Mouse (Mus musculus) midbrain, embryonic 12.5 days (tissue): ENCODE results near the gene Dnah6. TPM values are rescaled to one million over a fixed set of nuclear protein-coding genes. Genes with fewer than 3 reads are reported as not detected.

Source experiments
- ATAC-seq: fragments of 200-750 bp; cut with Nextera tagmentation; 2 replicates; pipeline ENCODE4 v1.8.0; 2017; ENCODE audit warnings: low read depth, moderate TSS enrichment, moderate library complexity; ENCODE audit not compliant: low FRiP score
- H3K27ac ChIP-seq: fragments of 300-500 bp; sonication (generic); replicated peaks from 2 replicates; pipeline ENCODE4 v1.5.1; 2016; ENCODE audit warnings: mild to moderate bottlenecking
- H3K27me3 ChIP-seq: fragments of 300-500 bp; sonication (generic); 2 replicates; pipeline ENCODE4 v1.6.1; 2016; ENCODE audit warnings: mild to moderate bottlenecking
- H3K36me3 ChIP-seq: fragments of 300-500 bp; sonication (generic); 2 replicates; pipeline ENCODE4 v1.6.1; 2016
- H3K4me1 ChIP-seq: fragments of 300-500 bp; sonication (generic); 2 replicates; pipeline ENCODE4 v1.6.1; 2016
- H3K4me2 ChIP-seq: fragments of 300-500 bp; sonication (generic); replicated peaks from 2 replicates; pipeline ENCODE4 v1.6.1; 2016; ENCODE audit warnings: mild to moderate bottlenecking, moderate library complexity
- H3K4me3 ChIP-seq: fragments of 300-500 bp; sonication (generic); 2 replicates; pipeline ENCODE4 v1.5.1; 2016; ENCODE audit warnings: mild to moderate bottlenecking
- H3K9ac ChIP-seq: fragments of 300-500 bp; sonication (generic); replicated peaks from 2 replicates; pipeline ENCODE4 v1.6.1; 2016; ENCODE audit warnings: mild to moderate bottlenecking, moderate library complexity
- H3K9me3 ChIP-seq: fragments of 300-500 bp; sonication (generic); 2 replicates; pipeline ENCODE4 v1.6.1; 2016; ENCODE audit warnings: mild to moderate bottlenecking
- WGBS: fragments of 180-500 bp; shearing (Covaris S2); methylation state at CpG from one replicate; pipeline ENCODE4 v1.1.7; 2016; 5-methylcytosine and 5-hydroxymethylcytosine counted together
- polyA plus RNA-seq: library from polyadenylated mRNA; unstranded; fragments of >200 nt; fragmentation: Nextera tagmentation; extraction: Ambion mirVana; gene quantifications from 2 replicates; pipeline ENCODE4 v1.2.1, GENCODE M21; 2016

Gene Dnah6
- polyA plus RNA-seq, 1 experiment from 2014 or later, result 0.03 TPM

DNA sequence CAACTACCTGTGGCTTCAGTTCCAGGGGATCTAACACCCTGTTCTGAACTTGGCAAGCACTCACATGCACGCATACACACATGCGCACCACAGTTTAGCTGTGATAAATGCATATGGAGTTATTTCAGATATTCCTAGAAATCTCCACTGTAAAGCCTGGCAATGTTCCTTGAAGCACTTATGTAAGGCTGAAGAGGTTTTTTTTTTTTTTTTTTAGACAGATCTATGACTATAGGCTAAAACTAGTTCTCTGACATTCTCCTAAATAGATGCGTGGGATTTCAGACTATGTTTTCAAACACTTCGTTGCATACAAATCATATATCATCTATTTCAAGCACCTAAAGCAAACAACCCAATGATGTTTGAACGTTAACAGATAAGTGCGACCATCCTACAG, 166.6 kb downstream of the Dnah6 start:
- H3K4me3 ChIP-seq, result no peak overlapping the region
- no peak for ATAC-seq
- no peaks in the 10 kb centered on the region for H3K36me3 ChIP-seq
- no peak overlapping the region for H3K4me2 ChIP-seq
- no peaks in the 10 kb centered on the region for H3K4me1 ChIP-seq
- WGBS, result 90% methylated on average over 6 of the region's 6 CpGs
- H3K27ac ChIP-seq, result no peak overlapping the region
- H3K9ac ChIP-seq, result no peak overlapping the region
- no peaks in the 10 kb centered on the region for H3K27me3 ChIP-seq
- H3K9me3 ChIP-seq, result peaks cover 8% of the 10 kb centered on the region; the same call in 1 of the 2 replicates

DNA sequence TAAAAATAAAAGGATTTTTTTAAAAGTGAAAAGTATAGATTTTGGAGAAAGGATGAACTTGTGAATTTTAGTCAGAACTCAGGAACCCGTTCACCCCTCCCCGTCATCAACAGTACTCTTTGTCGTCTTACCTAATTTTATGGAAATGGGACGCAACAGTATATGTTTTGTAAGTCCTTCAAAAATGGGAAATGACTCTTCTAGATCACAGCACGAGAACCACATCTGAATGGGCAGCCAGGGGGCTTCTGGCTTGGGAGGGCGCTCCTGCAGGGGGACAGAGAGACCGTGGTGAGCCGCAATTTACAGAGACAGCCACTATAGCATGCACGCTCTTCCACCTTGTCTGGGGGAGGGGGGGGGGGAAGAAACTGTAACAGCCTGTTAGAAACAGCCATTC, 167.9 kb downstream of the Dnah6 start:
- H3K36me3 ChIP-seq, result no peaks in the 10 kb centered on the region
- peaks cover 8% of the 10 kb centered on the region; the same call in 1 of the 2 replicates for H3K9me3 ChIP-seq
- WGBS, result 94% methylated on average over 9 of the region's 9 CpGs
- no peaks in the 10 kb centered on the region for H3K4me1 ChIP-seq
- ATAC-seq, result no peak
- H3K27me3 ChIP-seq, result no peaks in the 10 kb centered on the region
- H3K9ac ChIP-seq, result no peak overlapping the region
- no peak overlapping the region for H3K4me3 ChIP-seq
- H3K27ac ChIP-seq, result no peak overlapping the region
- H3K4me2 ChIP-seq, result no peak overlapping the region

DNA sequence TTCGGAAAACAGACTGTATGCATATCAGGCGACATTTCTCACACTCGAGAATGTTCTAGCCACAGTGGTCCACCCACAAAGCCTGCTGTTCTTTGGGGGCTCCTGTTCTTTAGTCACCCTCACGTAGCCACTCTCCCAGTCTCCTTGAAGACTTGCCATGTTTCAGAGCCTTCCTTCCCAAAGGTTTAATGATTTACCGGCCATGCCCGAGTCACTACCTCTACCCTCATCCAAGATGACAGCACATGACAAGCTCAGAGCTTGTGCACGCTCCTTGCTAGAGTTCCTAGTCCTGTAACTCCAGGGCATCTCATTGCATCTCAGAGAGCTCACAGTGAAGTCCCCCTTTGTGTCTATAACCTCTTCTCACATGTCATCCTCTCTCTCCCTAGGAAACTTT, 174.2 kb downstream of the Dnah6 start:
- no peaks in the 10 kb centered on the region for H3K4me1 ChIP-seq
- no peak overlapping the region for H3K27ac ChIP-seq
- no peaks in the 10 kb centered on the region for H3K27me3 ChIP-seq
- 92% methylated on average over 7 of the region's 7 CpGs for WGBS
- no peak overlapping the region for H3K9ac ChIP-seq
- no peak for ATAC-seq
- no peak overlapping the region for H3K4me2 ChIP-seq
- no peak overlapping the region for H3K4me3 ChIP-seq
- H3K36me3 ChIP-seq, result no peaks in the 10 kb centered on the region
- H3K9me3 ChIP-seq, result no peaks in the 10 kb centered on the region

DNA sequence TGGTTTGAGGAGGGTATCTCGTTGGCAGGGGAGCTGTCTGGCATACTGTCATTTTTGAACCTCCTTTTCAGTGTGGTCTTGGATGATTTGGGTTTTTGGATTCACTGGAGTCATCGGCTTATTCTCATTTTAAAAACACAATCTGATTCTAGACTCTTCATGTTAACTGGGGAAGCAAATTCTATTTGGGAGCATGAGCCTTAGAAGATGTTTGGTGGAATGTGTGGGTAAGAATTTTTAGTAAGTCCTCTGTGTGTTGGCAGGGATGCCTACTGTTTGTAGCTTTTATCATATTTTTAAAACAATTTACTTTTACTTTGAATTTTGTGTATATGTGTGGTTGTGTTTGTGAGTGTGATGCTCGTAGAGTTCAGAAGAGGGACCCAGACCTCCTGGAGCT, 175.5 kb downstream of the Dnah6 start:
- Histone ChIP-seq H3K9me3 (no peaks in the 10 kb centered on the region), H3K27me3 (no peaks in the 10 kb centered on the region), H3K4me1 (no peaks in the 10 kb centered on the region), H3K36me3 (no peaks in the 10 kb centered on the region), H3K4me3 (no peak overlapping the region), H3K9ac (no peak overlapping the region), H3K27ac (no peak overlapping the region), H3K4me2 (no peak overlapping the region)
- 78% methylated on average over 3 of the region's 3 CpGs for WGBS
- ATAC-seq, result no peak

DNA sequence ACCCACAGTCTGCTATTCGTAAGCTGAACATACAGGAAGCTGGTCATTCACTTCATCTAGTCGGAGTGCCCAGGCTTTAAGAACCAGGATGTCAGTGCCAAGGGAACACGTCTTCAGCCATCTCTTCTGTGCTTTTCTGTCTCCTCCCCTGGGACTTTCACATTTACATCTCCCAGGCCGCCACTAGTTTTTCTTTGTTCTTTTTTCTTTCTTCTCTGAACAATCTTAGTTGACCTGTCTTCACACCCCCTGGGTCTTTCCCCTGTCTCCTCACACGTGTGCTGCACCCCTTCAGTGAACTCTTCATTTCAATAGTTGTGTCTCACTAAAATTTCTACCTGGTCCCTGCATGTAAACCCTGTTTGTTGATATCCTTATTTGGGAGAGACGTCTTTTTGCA, 179.2 kb downstream of the Dnah6 start:
- Histone ChIP-seq H3K27me3 (no peaks in the 10 kb centered on the region), H3K27ac (no peak overlapping the region), H3K9ac (no peak overlapping the region), H3K9me3 (no peaks in the 10 kb centered on the region), H3K4me2 (no peak overlapping the region), H3K36me3 (no peaks in the 10 kb centered on the region), H3K4me3 (no peak overlapping the region), H3K4me1 (no peaks in the 10 kb centered on the region)
- WGBS, result 70% methylated on average over 6 of the region's 6 CpGs
- no peak for ATAC-seq

DNA sequence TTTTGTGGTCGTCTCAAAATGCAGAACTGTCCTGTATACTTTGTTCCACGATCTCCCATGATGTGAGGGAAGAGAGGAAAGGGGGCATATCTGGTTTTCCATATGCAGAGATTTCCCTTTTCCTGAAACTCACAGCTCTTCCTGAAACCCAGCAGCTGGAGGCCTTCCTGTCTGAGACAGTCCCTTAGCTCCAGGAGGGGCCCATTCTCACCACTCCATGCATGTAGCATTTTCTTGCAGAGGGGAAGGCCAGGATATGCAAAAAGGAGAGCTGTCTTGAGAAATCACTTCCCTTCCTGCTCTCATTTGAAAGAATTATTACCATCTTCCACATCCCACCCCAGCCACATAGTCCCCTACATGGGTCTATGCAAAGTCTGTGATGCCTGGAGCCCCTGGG, 183.2 kb downstream of the Dnah6 start:
- no peaks in the 10 kb centered on the region for H3K27me3 ChIP-seq
- H3K4me1 ChIP-seq, result no peaks in the 10 kb centered on the region
- H3K4me2 ChIP-seq, result no peak overlapping the region
- WGBS, result 75% methylated on average over 2 of the region's 2 CpGs
- H3K36me3 ChIP-seq, result no peaks in the 10 kb centered on the region
- H3K9me3 ChIP-seq, result no peaks in the 10 kb centered on the region
- H3K27ac ChIP-seq, result no peak overlapping the region
- H3K4me3 ChIP-seq, result no peak overlapping the region
- no peak for ATAC-seq
- no peak overlapping the region for H3K9ac ChIP-seq

DNA sequence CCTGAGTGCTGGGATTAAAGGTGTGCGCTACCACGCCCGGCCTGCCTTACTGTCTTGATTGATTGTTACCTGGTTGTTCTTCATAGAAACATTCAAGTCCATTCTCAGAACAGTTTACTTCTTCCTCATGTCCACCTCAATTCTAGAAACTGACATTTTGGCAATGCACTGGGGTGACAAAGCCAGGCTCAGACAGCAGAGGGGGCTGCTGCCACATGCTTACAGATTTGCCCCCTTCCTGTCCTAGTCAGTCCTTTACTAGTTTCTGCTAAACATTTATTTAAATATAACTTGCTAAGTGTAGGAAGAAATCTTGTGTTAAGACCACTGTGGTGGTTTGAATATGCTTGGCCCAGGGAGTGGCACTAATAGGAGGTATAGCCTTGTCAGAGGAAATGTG, 192.6 kb downstream of the Dnah6 start:
- no peak overlapping the region for H3K9ac ChIP-seq

DNA sequence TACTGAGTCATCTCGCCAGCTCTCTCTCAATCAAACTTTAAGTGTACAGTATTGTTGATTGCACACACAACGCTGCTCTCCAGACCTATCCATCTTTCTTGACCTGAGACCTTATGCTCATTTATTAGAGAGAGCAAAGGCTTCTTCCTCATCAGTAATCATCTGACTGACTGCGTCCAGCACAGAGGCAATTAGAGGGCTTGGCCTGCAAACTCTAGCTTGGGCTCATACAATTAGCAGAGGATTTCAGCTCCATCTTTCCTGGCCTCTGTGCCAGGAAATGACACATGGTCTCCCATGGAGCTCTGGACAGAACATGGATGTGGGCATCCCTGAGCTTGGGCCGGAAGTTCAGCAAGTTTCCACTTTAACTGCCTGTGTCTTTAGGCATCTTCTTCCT, 193.6 kb downstream of the Dnah6 start:
- no peaks in the 10 kb centered on the region for H3K4me1 ChIP-seq
- ATAC-seq, result no peak
- no peak overlapping the region for H3K4me3 ChIP-seq
- H3K27me3 ChIP-seq, result no peaks in the 10 kb centered on the region
- H3K9me3 ChIP-seq, result no peaks in the 10 kb centered on the region
- no peak overlapping the region for H3K9ac ChIP-seq
- H3K4me2 ChIP-seq, result no peak overlapping the region
- no peaks in the 10 kb centered on the region for H3K36me3 ChIP-seq
- no peak overlapping the region for H3K27ac ChIP-seq
- WGBS, result 84% methylated on average over 4 of the region's 4 CpGs

More for the DNA sequence above, 192.6 kb downstream of the Dnah6 start:
- no peaks in the 10 kb centered on the region for H3K4me1 ChIP-seq
- H3K27ac ChIP-seq, result no peak overlapping the region
- H3K36me3 ChIP-seq, result no peaks in the 10 kb centered on the region
- 93% methylated on average over 3 of the region's 3 CpGs for WGBS
- no peaks in the 10 kb centered on the region for H3K27me3 ChIP-seq
- no peak overlapping the region for H3K4me3 ChIP-seq
- H3K4me2 ChIP-seq, result no peak overlapping the region
- ATAC-seq, result no peak
- no peaks in the 10 kb centered on the region for H3K9me3 ChIP-seq

DNA sequence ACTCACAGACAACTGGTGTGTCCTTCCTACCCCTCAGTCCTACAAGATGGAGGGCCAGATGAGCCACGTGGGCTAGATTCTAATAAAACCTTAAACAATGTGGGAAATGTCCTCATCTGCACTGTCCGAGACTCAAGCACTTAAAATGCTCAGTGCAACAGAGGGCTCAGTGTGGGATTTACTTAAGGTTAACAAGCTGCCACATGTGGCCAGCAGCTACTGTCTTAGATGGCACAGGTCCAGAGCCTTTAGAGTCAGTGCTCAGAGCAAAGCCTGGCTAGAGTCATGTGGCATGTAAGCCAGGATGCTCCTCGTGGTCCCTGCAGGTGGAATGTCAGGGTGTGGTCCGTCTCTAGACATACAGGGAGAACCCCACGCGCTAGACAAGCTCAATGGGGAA, 194.6 kb downstream of the Dnah6 start:
- Histone ChIP-seq H3K36me3 (no peaks in the 10 kb centered on the region), H3K27ac (no peak overlapping the region), H3K4me2 (no peak overlapping the region), H3K4me1 (no peaks in the 10 kb centered on the region), H3K27me3 (no peaks in the 10 kb centered on the region), H3K4me3 (no peak overlapping the region), H3K9me3 (no peaks in the 10 kb centered on the region), H3K9ac (no peak overlapping the region)
- no peak for ATAC-seq
- WGBS, result 85% methylated on average over 6 of the region's 6 CpGs

DNA sequence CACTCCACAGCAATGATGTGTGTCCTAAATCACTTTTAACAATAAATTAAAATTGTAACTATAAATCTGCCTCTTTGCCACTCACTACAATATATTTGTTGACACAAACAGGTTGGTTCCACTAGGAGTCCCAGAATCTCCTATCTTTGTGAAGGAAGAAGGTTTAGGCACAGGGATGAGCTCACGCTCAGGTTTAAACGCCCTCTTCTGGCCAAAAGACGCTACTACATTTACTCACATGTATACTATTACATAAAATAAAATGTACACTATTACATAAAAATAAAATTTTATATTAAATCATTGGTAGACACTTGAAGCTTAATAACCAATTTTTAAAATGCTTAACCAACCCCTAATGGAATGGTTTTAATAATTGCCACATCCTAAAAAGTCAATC, 201.4 kb downstream of the Dnah6 start:
- Histone ChIP-seq H3K4me3 (no peak overlapping the region), H3K27me3 (no peaks in the 10 kb centered on the region), H3K9me3 (0 out of 2 replicates have a peak, but pooled peaks cover 5% of the 10 kb centered on the region), H3K4me2 (no peak overlapping the region), H3K9ac (no peak overlapping the region), H3K4me1 (no peaks in the 10 kb centered on the region), H3K36me3 (no peaks in the 10 kb centered on the region), H3K27ac (no peak overlapping the region)
- ATAC-seq, result no peak
- 6% methylated on average over 3 of the region's 3 CpGs for WGBS

DNA sequence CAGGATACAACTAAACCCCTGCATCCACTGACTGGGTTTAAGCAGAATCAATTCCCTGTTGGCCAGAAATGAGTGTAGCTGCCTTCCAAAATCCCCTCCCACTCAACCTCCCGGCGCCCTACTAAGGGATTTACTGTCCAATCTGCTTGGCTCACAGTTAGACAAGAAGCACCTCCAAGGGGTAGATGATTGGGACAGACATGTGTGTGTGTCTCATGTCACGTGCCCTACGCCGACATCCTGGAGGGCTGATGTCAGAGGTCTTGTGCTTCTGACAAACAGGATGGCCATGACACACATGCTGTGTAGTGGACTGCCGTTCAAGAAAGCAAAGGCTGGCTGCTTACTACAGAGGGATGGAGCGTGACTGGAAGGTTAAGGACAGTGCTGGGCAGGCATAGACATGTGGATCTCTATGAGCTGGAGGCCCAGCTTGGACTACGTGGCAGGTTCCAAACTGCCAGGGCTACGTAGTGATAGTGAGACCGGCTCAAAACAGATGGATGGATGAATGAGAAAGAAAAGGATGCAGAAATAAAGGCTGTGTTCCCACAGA, 202.6 kb downstream of the Dnah6 start:
- Histone ChIP-seq H3K36me3 (no peaks in the 10 kb centered on the region), H3K27me3 (no peaks in the 10 kb centered on the region), H3K9ac (no peak overlapping the region), H3K4me2 (no peak overlapping the region), H3K4me3 (no peak overlapping the region), H3K9me3 (0 out of 2 replicates have a peak, but pooled peaks cover 5% of the 10 kb centered on the region), H3K27ac (no peak overlapping the region), H3K4me1 (no peaks in the 10 kb centered on the region)
- no peak for ATAC-seq
- WGBS, result 87% methylated on average over 10 of the region's 10 CpGs

DNA sequence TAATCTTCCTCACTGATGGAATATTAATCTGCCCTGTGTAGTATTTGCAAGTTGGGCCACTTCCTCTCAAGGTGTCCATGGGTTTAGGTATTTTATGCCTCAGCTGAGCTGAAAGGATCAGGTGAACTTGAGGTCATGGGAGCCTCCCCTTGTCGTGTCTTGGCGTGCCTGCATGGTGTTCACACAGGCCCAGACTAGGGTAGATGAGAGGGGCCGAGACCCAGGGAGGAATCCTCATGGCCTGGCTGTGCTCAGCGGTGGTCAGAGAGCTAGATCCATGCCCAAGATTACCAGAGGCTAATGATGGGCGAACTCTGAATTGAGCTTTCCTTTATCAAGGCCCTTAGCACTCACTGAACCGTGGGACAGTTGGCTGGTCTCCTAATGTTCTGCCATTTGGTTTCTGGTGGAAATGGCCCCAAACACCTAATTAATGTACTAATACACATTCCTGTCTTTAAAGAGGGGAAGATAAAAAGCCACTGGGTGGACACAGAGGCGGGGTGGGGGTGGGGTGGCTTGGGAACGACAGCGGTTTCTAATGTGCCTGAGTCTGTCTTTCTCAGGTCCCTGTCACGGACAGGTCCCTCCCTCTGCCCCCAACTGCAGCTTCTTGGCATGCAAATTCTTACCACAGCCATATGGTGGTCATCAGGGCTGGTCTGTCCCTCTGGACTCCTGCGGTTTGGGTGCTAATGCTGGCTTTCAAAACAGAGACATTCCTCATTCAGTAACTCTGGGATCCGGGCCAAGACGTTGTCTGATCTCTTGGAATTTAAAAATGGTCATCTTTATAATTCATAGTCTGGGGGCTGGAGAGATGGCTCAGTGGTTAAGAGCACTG, 206.9 kb downstream of the Dnah6 start:
- H3K4me3 ChIP-seq, result no peak overlapping the region
- no peak for ATAC-seq

More for the DNA sequence above, 206.9 kb downstream of the Dnah6 start:
- no peaks in the 10 kb centered on the region for H3K4me1 ChIP-seq
- 59% methylated on average over 13 of the region's 13 CpGs for WGBS
- H3K36me3 ChIP-seq, result no peaks in the 10 kb centered on the region
- no peak overlapping the region for H3K27ac ChIP-seq
- H3K4me2 ChIP-seq, result no peak overlapping the region
- H3K9ac ChIP-seq, result no peak overlapping the region
- no peaks in the 10 kb centered on the region for H3K27me3 ChIP-seq
- H3K9me3 ChIP-seq, result no peaks in the 10 kb centered on the region
